Mouse (Mus musculus): ENCODE measurements around the gene Dysf. TPM values are rescaled to one million over a fixed set of nuclear protein-coding genes. Genes with fewer than 3 reads are reported as not detected.
"Not testable (repeated sequence)": the region's sequence is repeated elsewhere in the genome, so short reads cannot be mapped to it uniquely, and the experiment has no call there.

Gene Dysf
- polyA plus RNA-seq, 1 experiment from 2014 or later: 4.9 TPM

- no peak overlapping the region for H3K9ac ChIP-seq
- no peak for ATAC-seq (ENCODE audit: low FRiP score)
- H3K27ac ChIP-seq: no peak overlapping the region
- H3K4me3 ChIP-seq: no peak overlapping the region
- peaks cover 23% of the 10 kb centered on the region for H3K27me3 ChIP-seq
- H3K9me3 ChIP-seq (replicated peaks): no peaks in the 10 kb centered on the region
- 86% methylated on average over 4 of the region's 4 CpGs for WGBS
- H3K4me1 ChIP-seq: peaks cover 10% of the 10 kb centered on the region
- H3K36me3 ChIP-seq: no peaks in the 10 kb centered on the region
- H3K4me2 ChIP-seq (replicated peaks): no peak overlapping the region
Observed at GRCm38 (mm10) chr6:84020002-84020401, 11.6 kb downstream of the Dysf start.

DNA sequence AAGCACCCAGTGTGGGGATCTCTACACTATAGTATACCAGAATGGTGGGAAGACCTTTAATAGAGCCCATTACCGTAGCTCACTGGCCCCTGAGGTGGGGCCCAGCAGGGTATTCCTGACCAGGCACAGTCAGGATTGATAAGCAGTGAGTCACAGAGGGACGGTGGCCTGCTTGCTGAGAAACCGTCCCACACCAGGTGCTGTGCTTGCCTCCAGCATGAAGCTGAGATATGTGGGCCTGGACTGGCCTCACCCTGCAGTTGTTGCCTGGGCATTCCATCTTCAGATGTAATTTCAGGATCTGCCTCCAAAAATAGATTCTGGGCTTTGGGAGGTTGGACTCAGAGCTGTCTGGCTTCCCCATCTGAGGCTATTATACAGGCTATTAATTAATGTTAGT is 13.6 kb downstream of the Dysf start:
- Histone ChIP-seq H3K4me1 (peaks cover 10% of the 10 kb centered on the region), H3K4me2 (replicated peaks) (no peak overlapping the region), H3K4me3 (no peak overlapping the region), H3K36me3 (no peaks in the 10 kb centered on the region), H3K9me3 (replicated peaks) (no peaks in the 10 kb centered on the region), H3K9ac (no peak overlapping the region), H3K27ac (no peak overlapping the region), H3K27me3 (peaks cover 23% of the 10 kb centered on the region)
- WGBS: 77% methylated on average over 3 of the region's 3 CpGs
- no peak for ATAC-seq (ENCODE audit: low FRiP score)

DNA sequence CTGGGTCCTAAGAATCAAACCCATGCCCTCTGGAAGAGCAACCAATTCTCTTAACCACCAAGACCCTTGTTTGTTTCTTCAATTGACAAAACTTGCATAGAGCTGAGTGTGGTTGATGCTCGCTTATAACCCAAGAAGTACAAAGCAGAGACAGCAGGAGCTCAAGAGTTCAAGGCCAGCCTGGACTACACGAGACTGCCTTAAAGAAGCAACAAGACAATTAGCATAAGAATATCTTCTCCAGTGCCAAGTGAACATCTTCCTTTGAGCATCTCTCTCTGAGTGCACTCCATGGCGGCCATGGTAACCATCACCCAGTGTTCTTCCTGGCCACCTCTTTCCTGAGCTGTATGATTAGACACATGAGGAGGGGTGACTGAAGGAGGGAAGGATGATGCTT is 17.2 kb downstream of the Dysf start:
- Histone ChIP-seq H3K36me3 (no peaks in the 10 kb centered on the region), H3K27ac (no peak overlapping the region), H3K4me1 (no peaks in the 10 kb centered on the region), H3K4me3 (no peak overlapping the region), H3K27me3 (no peaks in the 10 kb centered on the region; the same call in 1 of the 2 replicates), H3K4me2 (replicated peaks) (no peak overlapping the region), H3K9me3 (replicated peaks) (no peaks in the 10 kb centered on the region), H3K9ac (no peak overlapping the region)
- no peak for ATAC-seq (ENCODE audit: low FRiP score)
- WGBS: 70% methylated on average over 3 of the region's 3 CpGs

- Histone ChIP-seq H3K4me2 (replicated peaks) (no peak overlapping the region), H3K4me3 (no peak overlapping the region), H3K4me1 (no peaks in the 10 kb centered on the region), H3K9me3 (replicated peaks) (no peaks in the 10 kb centered on the region), H3K27me3 (no peaks in the 10 kb centered on the region), H3K27ac (no peak overlapping the region), H3K9ac (no peak overlapping the region), H3K36me3 (no peaks in the 10 kb centered on the region)
- ATAC-seq (ENCODE audit: low FRiP score): no peak
Observed at GRCm38 (mm10) chr6:84028791-84029190, 20.4 kb downstream of the Dysf start.

DNA sequence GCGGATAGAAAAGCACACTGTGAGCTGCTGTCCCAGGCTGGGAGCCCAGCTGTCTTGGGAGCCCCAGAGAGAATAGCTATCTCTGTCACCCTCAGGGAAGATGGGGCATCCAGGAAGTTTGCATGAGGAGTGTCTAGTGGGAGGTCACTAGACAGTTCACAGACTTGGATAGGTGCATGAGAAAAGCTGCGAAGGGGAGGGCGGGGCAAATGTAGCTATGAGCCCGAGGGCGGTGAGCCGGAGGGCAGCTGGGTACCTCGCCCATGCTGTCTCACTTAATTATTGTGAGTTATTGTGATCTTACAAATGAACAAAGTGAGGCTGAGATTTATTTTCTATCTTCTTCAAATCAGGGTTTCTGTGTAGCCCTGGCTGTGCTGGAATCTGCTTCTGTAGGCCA is 21.4 kb downstream of the Dysf start:
- no peaks in the 10 kb centered on the region for H3K9me3 ChIP-seq (replicated peaks)
- H3K9ac ChIP-seq: no peak overlapping the region
- no peak for ATAC-seq (ENCODE audit: low FRiP score)
- H3K36me3 ChIP-seq: no peaks in the 10 kb centered on the region
- H3K4me2 ChIP-seq (replicated peaks): no peak overlapping the region
- 90% methylated on average over 7 of the region's 7 CpGs for WGBS
- H3K27ac ChIP-seq: no peak overlapping the region
- H3K4me3 ChIP-seq: no peak overlapping the region
- H3K27me3 ChIP-seq: no peaks in the 10 kb centered on the region
- H3K4me1 ChIP-seq: no peaks in the 10 kb centered on the region

DNA sequence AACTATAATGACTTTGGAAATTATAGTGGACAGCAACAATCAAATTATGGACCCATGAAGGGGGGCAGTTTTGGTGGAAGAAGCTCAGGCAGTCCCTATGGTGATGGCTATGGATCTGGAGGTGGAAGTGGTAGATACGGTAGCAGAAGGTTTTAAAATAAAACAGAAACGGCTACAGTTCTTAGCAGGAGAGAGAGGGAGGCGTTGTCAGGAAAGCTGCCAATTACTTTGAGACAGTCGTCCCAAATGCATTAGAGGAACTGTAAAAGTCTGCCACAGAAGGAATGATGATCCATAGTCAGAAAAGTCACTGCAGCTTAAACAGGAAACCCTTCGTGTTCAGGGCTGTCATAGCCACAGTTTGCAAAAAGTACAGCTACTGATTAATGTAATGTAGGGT is 24.1 kb downstream of the Dysf start:
- WGBS: 77% methylated on average over 5 of the region's 5 CpGs
- ATAC-seq (ENCODE audit: low FRiP score); H3K27ac ChIP-seq: not testable (repeated sequence)

GRCm38 (mm10) chr6:84043251-84043940 is 35.0 kb downstream of the Dysf start:
- no peak for ATAC-seq (ENCODE audit: low FRiP score)
- no peaks in the 10 kb centered on the region for H3K4me1 ChIP-seq
- WGBS: 68% methylated on average over 6 of the region's 6 CpGs

More for the DNA sequence above, 24.1 kb downstream of the Dysf start:
- H3K4me3 ChIP-seq; H3K27me3 ChIP-seq; H3K9me3 ChIP-seq (replicated peaks); H3K4me2 ChIP-seq (replicated peaks); H3K36me3 ChIP-seq; H3K9ac ChIP-seq; H3K4me1 ChIP-seq: not testable (repeated sequence)

GRCm38 (mm10) chr6:84044679-84045078 is 36.3 kb downstream of the Dysf start:
- H3K4me2 ChIP-seq (replicated peaks): no peak overlapping the region
- no peaks in the 10 kb centered on the region for H3K36me3 ChIP-seq
- no peaks in the 10 kb centered on the region for H3K9me3 ChIP-seq (replicated peaks)
- H3K27ac ChIP-seq: no peak overlapping the region
- no peak for ATAC-seq (ENCODE audit: low FRiP score)
- no peaks in the 10 kb centered on the region for H3K27me3 ChIP-seq
- no peaks in the 10 kb centered on the region for H3K4me1 ChIP-seq
- H3K4me3 ChIP-seq: no peak overlapping the region
- no peak overlapping the region for H3K9ac ChIP-seq
- WGBS: 85% methylated on average over 3 of the region's 3 CpGs

More at GRCm38 (mm10) chr6:84043251-84043940, 35.0 kb downstream of the Dysf start:
- H3K36me3 ChIP-seq: no peaks in the 10 kb centered on the region
- no peaks in the 10 kb centered on the region for H3K27me3 ChIP-seq
- no peak overlapping the region for H3K4me3 ChIP-seq
- H3K27ac ChIP-seq: no peak overlapping the region
- no peaks in the 10 kb centered on the region for H3K9me3 ChIP-seq (replicated peaks)
- no peak overlapping the region for H3K9ac ChIP-seq
- H3K4me2 ChIP-seq (replicated peaks): no peak overlapping the region

DNA sequence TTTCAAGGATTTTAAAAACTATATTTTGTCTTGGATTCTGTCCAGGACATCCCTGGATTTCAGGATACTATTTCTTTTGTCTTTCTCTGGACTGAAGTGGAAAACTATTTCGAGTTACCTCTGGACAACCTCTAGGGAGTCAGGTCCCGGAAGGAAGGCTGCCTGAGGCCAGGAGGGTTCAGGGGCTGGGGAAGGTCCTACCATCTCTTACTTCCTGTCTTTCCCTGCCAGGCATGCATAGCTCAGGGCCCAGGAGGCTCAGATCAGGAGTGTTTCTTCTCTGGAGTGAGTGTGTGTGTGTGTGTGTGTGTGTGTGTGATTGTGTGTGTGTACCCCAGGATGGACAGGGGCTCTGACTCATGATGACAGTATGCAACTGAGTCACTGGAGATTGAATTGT is 40.5 kb downstream of the Dysf start:
- H3K4me2 ChIP-seq (replicated peaks): no peak overlapping the region
- 77% methylated on average over 2 of the region's 2 CpGs for WGBS
- no peak for ATAC-seq (ENCODE audit: low FRiP score)
- H3K9me3 ChIP-seq (replicated peaks): no peaks in the 10 kb centered on the region
- H3K4me1 ChIP-seq: no peaks in the 10 kb centered on the region
- no peak overlapping the region for H3K9ac ChIP-seq
- H3K27me3 ChIP-seq: no peaks in the 10 kb centered on the region
- no peak overlapping the region for H3K27ac ChIP-seq
- no peaks in the 10 kb centered on the region for H3K36me3 ChIP-seq
- H3K4me3 ChIP-seq: no peak overlapping the region

DNA sequence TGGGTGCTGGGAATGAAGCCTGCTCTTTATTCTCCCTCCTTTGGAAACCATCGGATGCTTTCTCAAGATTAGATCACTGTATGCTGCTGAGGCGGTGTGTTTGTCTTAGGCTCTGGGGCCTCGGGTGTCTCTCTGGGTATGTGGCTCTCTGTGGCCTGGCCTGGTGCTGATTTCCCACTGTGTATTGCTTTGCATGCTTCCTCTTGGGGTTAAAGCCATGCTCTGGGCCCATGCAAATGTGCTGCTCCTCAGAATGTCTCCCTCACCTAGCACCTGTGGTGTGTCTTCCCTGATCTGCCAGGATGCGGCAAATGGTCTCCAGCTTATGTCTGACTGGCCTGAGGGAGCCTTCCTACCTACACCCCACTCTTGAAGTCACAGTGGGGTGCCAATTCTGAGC is 41.8 kb downstream of the Dysf start:
- no peak for ATAC-seq (ENCODE audit: low FRiP score)
- no peaks in the 10 kb centered on the region for H3K4me1 ChIP-seq
- no peak overlapping the region for H3K27ac ChIP-seq
- no peak overlapping the region for H3K4me3 ChIP-seq
- H3K27me3 ChIP-seq: no peaks in the 10 kb centered on the region
- WGBS: 81% methylated on average over 4 of the region's 4 CpGs
- no peak overlapping the region for H3K4me2 ChIP-seq (replicated peaks)
- no peaks in the 10 kb centered on the region for H3K9me3 ChIP-seq (replicated peaks)
- no peak overlapping the region for H3K9ac ChIP-seq
- H3K36me3 ChIP-seq: no peaks in the 10 kb centered on the region

DNA sequence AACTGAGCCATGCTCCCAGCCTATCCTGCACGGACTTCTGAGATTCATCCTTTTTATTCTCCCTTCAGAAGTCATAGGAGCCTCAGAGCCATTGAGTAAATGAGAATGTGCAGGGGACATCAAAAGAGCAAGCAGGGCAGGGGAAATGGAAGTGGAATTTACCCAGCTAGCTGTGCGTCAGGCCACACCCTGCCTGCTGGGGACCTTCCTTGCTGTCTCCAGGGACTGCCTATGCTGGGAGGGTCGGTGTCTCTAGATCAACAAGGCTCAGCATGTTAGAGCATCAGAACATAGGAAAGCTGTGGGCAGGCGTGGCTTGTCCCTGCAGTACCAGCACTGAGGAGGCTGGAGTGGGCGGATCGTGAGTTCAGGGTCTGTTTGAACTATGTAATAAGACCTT is 42.6 kb downstream of the Dysf start:
- H3K4me2 ChIP-seq (replicated peaks): no peak overlapping the region
- no peaks in the 10 kb centered on the region for H3K27me3 ChIP-seq
- H3K36me3 ChIP-seq: no peaks in the 10 kb centered on the region
- H3K9ac ChIP-seq: no peak overlapping the region
- H3K9me3 ChIP-seq (replicated peaks): no peaks in the 10 kb centered on the region
- H3K4me3 ChIP-seq: no peak overlapping the region
- no peaks in the 10 kb centered on the region for H3K4me1 ChIP-seq
- no peak overlapping the region for H3K27ac ChIP-seq
- no peak for ATAC-seq (ENCODE audit: low FRiP score)
- 58% methylated on average over 6 of the region's 6 CpGs for WGBS

- H3K9me3 ChIP-seq (replicated peaks): no peaks in the 10 kb centered on the region
- no peak overlapping the region for H3K4me3 ChIP-seq
- H3K9ac ChIP-seq: no peak overlapping the region
- H3K27me3 ChIP-seq: no peaks in the 10 kb centered on the region
- no peak for ATAC-seq (ENCODE audit: low FRiP score)
- H3K27ac ChIP-seq: no peak overlapping the region
- H3K4me1 ChIP-seq: no peaks in the 10 kb centered on the region
- no peak overlapping the region for H3K4me2 ChIP-seq (replicated peaks)
- WGBS: 88% methylated on average over 9 of the region's 9 CpGs
- H3K36me3 ChIP-seq: no peaks in the 10 kb centered on the region
Observed at GRCm38 (mm10) chr6:84053874-84054530, 45.6 kb downstream of the Dysf start.

DNA sequence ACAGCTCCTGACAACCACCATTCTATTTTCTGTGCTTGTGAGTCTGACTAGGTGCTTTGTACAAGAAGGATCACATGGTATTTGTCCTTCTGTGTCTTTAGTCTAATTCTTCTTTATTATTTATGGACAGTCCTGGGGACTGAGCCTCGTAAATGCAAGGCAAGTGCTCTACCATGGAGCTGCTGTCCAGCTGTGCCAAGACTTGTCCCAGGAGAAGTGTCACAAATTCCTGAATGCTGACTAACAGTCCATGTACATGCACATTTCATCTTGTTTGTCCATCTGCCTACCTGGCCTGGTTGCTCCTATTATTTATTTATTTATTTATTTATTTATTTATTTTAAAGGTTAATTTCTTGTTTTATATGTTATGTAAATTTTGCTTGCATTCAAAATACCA is 47.2 kb downstream of the Dysf start:
- no peak overlapping the region for H3K9ac ChIP-seq
- H3K27me3 ChIP-seq: no peaks in the 10 kb centered on the region
- ATAC-seq (ENCODE audit: low FRiP score): no peak
- H3K27ac ChIP-seq: no peak overlapping the region
- H3K4me3 ChIP-seq: no peak overlapping the region
- H3K9me3 ChIP-seq (replicated peaks): no peaks in the 10 kb centered on the region
- no peak overlapping the region for H3K4me2 ChIP-seq (replicated peaks)
- no peaks in the 10 kb centered on the region for H3K36me3 ChIP-seq
- no peaks in the 10 kb centered on the region for H3K4me1 ChIP-seq
- WGBS: 55% methylated on average over 1 of the region's 1 CpGs

All from hindbrain, embryonic 12.5 days (tissue).